Mouse (Mus musculus): ENCODE data around the gene Nat9. TPM values are rescaled to one million over a fixed set of nuclear protein-coding genes. Genes with fewer than 3 reads are reported as not detected.
A peak's percentile ranks its signal among the peaks of the same experiment; 100 is the strongest.

Nat9 gene
- total and polyA plus RNA-seq, 2 experiments from 2014 or later, result 7.7 to 21.6 TPM

GRCm38 (mm10) chr11:115222077-115222476 lies 34.4 kb upstream of the Nat9 start:
- no peaks in the 10 kb centered on the region for H3K9me3 ChIP-seq (replicated peaks; ENCODE audit: control insufficient read depth, low read length)
- no peak overlapping the region for H3K9ac ChIP-seq (replicated peaks; ENCODE audit: low read depth, low read length)
- H3K27ac ChIP-seq (ENCODE audit: low read depth), result peak overlapping the region; percentile 74
- peak overlapping the region; percentile 37 for H3K4me2 ChIP-seq (ENCODE audit: low read depth, low read length)
- ATAC-seq (ENCODE audit: insufficient read depth, low read depth), result peak; percentile 27
- WGBS, result 16% methylated on average over 12 of the region's 12 CpGs
- DNase-seq (ENCODE audit: low spot score), result peak; percentile 48
- H3K4me1 ChIP-seq (ENCODE audit: control insufficient read depth, insufficient read depth), result peaks cover 73% of the 10 kb centered on the region
- H3K36me3 ChIP-seq (replicated peaks; ENCODE audit: control insufficient read depth, insufficient read depth, low read length), result no peaks in the 10 kb centered on the region
- no peak overlapping the region; the same call in 1 of the 2 replicates for H3K4me3 ChIP-seq (ENCODE audit: low read depth, low read length)
- TF ChIP-seq CTCF (IDR thresholded peaks at IDR 0.05; ENCODE audit: low read depth), result no peak
- TF ChIP-seq EP300 (IDR thresholded peaks at IDR 0.05; ENCODE audit: low read depth), result peak; percentile 47; the same call in 1 of the 2 replicates
- no peaks in the 10 kb centered on the region for H3K27me3 ChIP-seq (ENCODE audit: control insufficient read depth, insufficient read depth, low read length)

DNA sequence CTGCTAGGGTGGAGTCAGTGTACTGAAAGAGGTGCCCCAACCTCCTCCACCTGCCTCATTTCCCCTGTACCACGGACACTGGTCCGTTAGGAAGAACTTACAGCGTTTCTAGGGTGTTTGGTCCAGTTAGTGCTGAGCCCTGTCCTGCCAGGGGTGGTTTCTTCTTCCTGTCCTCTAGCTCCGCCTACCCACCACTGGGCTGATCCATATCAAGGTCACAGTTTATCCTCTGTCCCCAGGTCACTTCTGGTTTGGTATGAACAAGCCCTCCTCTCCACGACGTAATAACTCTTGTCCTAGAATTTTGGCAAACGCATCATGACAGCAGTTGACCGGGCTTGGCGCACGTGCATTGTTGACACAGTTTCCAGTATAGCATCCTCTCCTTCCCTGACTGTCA lies 32.0 kb upstream of the Nat9 start:
- ATAC-seq (ENCODE audit: insufficient read depth, low read depth), result no peak; the same call in 1 of the 2 replicates
- Histone ChIP-seq H3K9ac (replicated peaks; ENCODE audit: low read depth, low read length) (no peak overlapping the region), H3K4me2 (ENCODE audit: low read depth, low read length) (no peak overlapping the region), H3K4me3 (ENCODE audit: low read depth, low read length) (no peak overlapping the region), H3K36me3 (replicated peaks; ENCODE audit: control insufficient read depth, insufficient read depth, low read length) (no peaks in the 10 kb centered on the region), H3K4me1 (ENCODE audit: control insufficient read depth, insufficient read depth) (peaks cover 74% of the 10 kb centered on the region), H3K9me3 (replicated peaks; ENCODE audit: control insufficient read depth, low read length) (no peaks in the 10 kb centered on the region), H3K27ac (ENCODE audit: low read depth) (peak overlapping the region; percentile 70), H3K27me3 (ENCODE audit: control insufficient read depth, insufficient read depth, low read length) (no peaks in the 10 kb centered on the region)
- WGBS, result 80% methylated on average over 10 of the region's 10 CpGs
- TF ChIP-seq EP300 (IDR thresholded peaks at IDR 0.05; ENCODE audit: low read depth), result no peak
- no peak for TF ChIP-seq CTCF (IDR thresholded peaks at IDR 0.05; ENCODE audit: low read depth)
- no peak for DNase-seq (ENCODE audit: low spot score)

DNA sequence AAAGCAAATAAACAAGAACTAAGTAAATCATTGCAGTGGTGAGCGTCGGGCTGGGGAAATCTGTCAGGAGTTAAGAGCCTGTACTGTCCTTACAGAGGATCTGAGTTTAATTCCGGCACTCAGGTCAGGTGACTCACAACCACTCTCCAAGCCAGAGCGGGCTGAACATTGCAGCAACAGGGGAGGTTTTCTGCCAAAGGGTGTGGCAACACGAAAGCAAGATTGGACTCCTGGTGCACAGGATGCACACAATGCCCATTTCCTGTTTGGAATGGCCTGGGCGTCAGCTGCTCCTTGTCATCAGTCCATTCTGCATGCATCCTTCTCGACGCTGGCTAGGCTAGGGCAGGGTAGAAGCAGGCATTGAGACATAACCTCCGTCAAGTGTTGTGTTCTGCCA lies 31.6 kb upstream of the Nat9 start:
- no peaks in the 10 kb centered on the region for H3K36me3 ChIP-seq (replicated peaks; ENCODE audit: control insufficient read depth, insufficient read depth, low read length)
- DNase-seq (ENCODE audit: low spot score) (peak; percentile 78), ATAC-seq (ENCODE audit: insufficient read depth, low read depth) (peak; percentile 40)
- no peak overlapping the region for H3K4me2 ChIP-seq (ENCODE audit: low read depth, low read length)
- H3K9me3 ChIP-seq (replicated peaks; ENCODE audit: control insufficient read depth, low read length), result no peaks in the 10 kb centered on the region
- TF ChIP-seq CTCF (IDR thresholded peaks at IDR 0.05; ENCODE audit: low read depth) (no peak), EP300 (IDR thresholded peaks at IDR 0.05; ENCODE audit: low read depth) (no peak)
- peaks cover 70% of the 10 kb centered on the region for H3K4me1 ChIP-seq (ENCODE audit: control insufficient read depth, insufficient read depth)
- no peak overlapping the region for H3K4me3 ChIP-seq (ENCODE audit: low read depth, low read length)
- WGBS, result 19% methylated on average over 9 of the region's 9 CpGs
- H3K27me3 ChIP-seq (ENCODE audit: control insufficient read depth, insufficient read depth, low read length), result no peaks in the 10 kb centered on the region
- H3K27ac ChIP-seq (ENCODE audit: low read depth), result peak overlapping the region; percentile 70
- H3K9ac ChIP-seq (replicated peaks; ENCODE audit: low read depth, low read length), result no peak overlapping the region

DNA sequence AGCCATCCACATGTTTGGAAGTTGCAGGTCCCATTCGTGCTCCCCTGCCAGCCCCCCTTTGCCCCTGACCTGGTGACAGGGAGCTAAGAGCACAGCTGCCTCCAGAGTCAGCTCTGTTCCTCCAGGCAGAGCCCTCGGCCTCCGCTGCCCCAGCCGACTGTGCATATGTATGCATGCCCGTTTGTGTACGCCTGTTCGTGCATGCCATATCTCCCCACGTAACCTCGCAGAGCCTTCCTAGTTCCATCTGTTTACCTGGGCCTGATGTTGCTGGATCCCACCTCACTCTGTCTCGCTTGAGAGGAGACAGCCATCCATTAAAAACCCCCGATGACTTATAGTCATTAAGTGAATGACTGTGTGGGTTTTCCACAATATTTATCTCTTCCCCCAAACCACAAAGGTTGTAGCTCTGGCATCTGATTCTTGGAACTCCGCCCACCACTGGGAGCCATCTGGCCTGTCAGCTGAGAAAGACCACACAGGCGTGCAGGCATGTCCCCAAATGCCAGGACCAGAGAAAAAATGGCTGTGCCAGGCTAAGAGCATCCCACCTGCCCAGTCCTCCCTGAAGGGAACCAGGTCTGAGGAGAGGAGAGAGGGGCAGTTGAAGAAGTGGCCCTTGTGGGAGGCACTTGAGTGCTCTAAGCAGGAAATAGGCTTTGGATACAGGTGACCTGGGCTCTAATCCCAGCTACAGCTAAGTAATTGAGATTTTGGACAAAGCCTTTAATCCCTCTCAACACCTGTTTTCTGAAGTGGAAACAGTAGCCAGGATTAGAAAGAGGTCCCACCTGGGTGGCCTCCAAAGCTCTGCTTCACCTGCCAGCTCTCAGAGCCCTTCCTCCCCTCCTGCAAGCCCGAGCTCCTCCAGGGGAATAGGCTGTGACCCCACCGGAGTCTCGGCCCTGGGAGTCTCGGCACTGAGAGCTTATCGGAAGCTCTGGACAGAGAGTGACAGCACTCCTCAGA lies 30.1 kb upstream of the Nat9 start:
- H3K27ac ChIP-seq (ENCODE audit: low read depth), result 0 out of 2 replicates have a peak overlapping the region, but pooled peaks have one; percentile 11

DNA sequence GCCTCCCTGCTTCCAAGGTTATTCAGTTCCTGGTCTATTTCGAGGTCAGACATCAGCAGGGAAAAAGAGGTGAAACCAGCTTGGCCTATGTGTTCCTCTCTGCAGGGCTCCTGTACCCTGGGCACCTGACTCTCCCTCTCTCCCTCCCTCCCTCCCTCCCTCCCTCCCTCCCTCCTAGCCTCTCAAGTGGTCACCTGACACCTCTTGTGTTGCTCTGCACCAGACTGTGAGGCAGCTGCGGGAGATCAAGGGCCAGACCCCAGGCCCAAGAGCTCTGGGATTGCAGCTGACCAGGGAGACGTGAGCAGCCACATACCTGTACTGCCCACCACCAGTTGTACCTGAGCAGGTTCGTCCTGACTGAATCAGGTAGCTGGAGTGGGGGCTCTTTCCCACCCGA lies 27.5 kb upstream of the Nat9 start:
- Histone ChIP-seq H3K9ac (replicated peaks; ENCODE audit: low read depth, low read length) (no peak overlapping the region), H3K4me2 (ENCODE audit: low read depth, low read length) (no peak overlapping the region), H3K27me3 (ENCODE audit: control insufficient read depth, insufficient read depth, low read length) (no peaks in the 10 kb centered on the region), H3K27ac (ENCODE audit: low read depth) (peak overlapping the region; percentile 52; the same call in 1 of the 2 replicates), H3K4me1 (ENCODE audit: control insufficient read depth, insufficient read depth) (peaks cover 41% of the 10 kb centered on the region), H3K36me3 (replicated peaks; ENCODE audit: control insufficient read depth, insufficient read depth, low read length) (no peaks in the 10 kb centered on the region), H3K4me3 (ENCODE audit: low read depth, low read length) (no peak overlapping the region), H3K9me3 (replicated peaks; ENCODE audit: control insufficient read depth, low read length) (no peaks in the 10 kb centered on the region)
- peak; percentile 46 for DNase-seq (ENCODE audit: low spot score)
- WGBS, result 30% methylated on average over 5 of the region's 5 CpGs
- peak; percentile 83 for ATAC-seq (ENCODE audit: insufficient read depth, low read depth)
- TF ChIP-seq CTCF (IDR thresholded peaks at IDR 0.05; ENCODE audit: low read depth) (no peak), EP300 (IDR thresholded peaks at IDR 0.05; ENCODE audit: low read depth) (no peak)

More for the DNA sequence above, 30.1 kb upstream of the Nat9 start:
- WGBS, result 53% methylated on average over 18 of the region's 18 CpGs
- H3K27me3 ChIP-seq (ENCODE audit: control insufficient read depth, insufficient read depth, low read length), result no peaks in the 10 kb centered on the region
- H3K9ac ChIP-seq (replicated peaks; ENCODE audit: low read depth, low read length), result no peak overlapping the region
- no peak overlapping the region for H3K4me2 ChIP-seq (ENCODE audit: low read depth, low read length)
- no peak for TF ChIP-seq EP300 (IDR thresholded peaks at IDR 0.05; ENCODE audit: low read depth)
- TF ChIP-seq CTCF (IDR thresholded peaks at IDR 0.05; ENCODE audit: low read depth), result no peak
- ATAC-seq (ENCODE audit: insufficient read depth, low read depth) (no peak), DNase-seq (ENCODE audit: low spot score) (no peak)
- H3K4me1 ChIP-seq (ENCODE audit: control insufficient read depth, insufficient read depth), result peaks cover 56% of the 10 kb centered on the region
- H3K4me3 ChIP-seq (ENCODE audit: low read depth, low read length), result no peak overlapping the region
- H3K36me3 ChIP-seq (replicated peaks; ENCODE audit: control insufficient read depth, insufficient read depth, low read length), result no peaks in the 10 kb centered on the region
- no peaks in the 10 kb centered on the region for H3K9me3 ChIP-seq (replicated peaks; ENCODE audit: control insufficient read depth, low read length)
